Mouse (Mus musculus) stomach, embryonic 14.5 days (tissue): Measurements from ENCODE around the gene Mfap3. TPM values are rescaled to one million over a fixed set of nuclear protein-coding genes. Genes with fewer than 3 reads are reported as not detected.

Experiments used
- polyA plus RNA-seq: library from polyadenylated mRNA; unstranded; fragments of >200 nt; fragmentation: Nextera tagmentation; extraction: Ambion mirVana; gene quantifications from 2 replicates; pipeline ENCODE4 v1.2.1, GENCODE M21; 2014

Gene Mfap3
- polyA plus RNA-seq, 1 experiment from 2014 or later: 51.2 TPM

Other genes with a start within 250 kb of the Mfap3 start
- 56.9 and 60.1 TPM in 2 replicates for gene Fam114a2, start within 50 bp of the Mfap3 start, polyA plus RNA-seq
- 8.4 and 11.5 TPM in 2 replicates for gene Galnt10, start 126.8 kb downstream of the Mfap3 start, polyA plus RNA-seq